Mouse (Mus musculus): ENCODE measurements around the gene Map3k6. TPM values are rescaled to one million over a fixed set of nuclear protein-coding genes. Genes with fewer than 3 reads are reported as not detected.

The Map3k6 gene
- polyA plus RNA-seq, 1 experiment from 2014 or later, result 20.6 TPM

- Histone ChIP-seq H3K9me3 (replicated peaks) (no peaks in the 10 kb centered on the region), H3K36me3 (no peaks in the 10 kb centered on the region), H3K4me3 (replicated peaks) (peak overlapping the region; percentile 68), H3K4me2 (replicated peaks) (peak overlapping the region; percentile 95), H3K27me3 (peaks cover 30% of the 10 kb centered on the region), H3K27ac (replicated peaks) (peak overlapping the region; percentile 91), H3K4me1 (peaks cover 17% of the 10 kb centered on the region), H3K9ac (peak overlapping the region; percentile 65)
- peak; percentile 92 for ATAC-seq (ENCODE audit: insufficient number of reproducible peaks, low FRiP score, low TSS enrichment, low read depth)
- WGBS, result under 1% methylated on average over 70 of the region's 78 CpGs
Measured at GRCm38 (mm10) chr4:133240934-133241908, 603 bp downstream of the Map3k6 start.

DNA sequence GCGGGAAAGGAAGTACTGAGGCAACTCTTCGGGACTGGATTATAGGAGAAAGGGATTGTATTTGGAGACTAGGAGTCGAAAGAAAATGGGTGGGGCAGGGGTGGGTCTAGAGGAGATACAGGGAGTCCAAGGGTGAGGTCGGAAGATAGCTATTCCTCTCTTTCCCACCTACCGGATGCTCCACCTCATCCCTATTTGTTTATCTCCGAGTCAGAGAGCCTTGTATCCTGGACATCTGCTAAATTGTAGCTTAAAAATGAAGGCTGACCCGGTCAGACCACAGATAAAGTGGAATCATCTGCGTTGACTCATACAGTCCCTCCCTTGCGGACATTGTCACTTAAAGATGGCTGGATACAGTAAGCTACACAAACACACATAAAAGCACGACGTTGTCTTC lies 1.3 kb downstream of the Map3k6 start:
- Histone ChIP-seq H3K4me2 (replicated peaks) (peak overlapping the region; percentile 95), H3K9ac (no peak overlapping the region), H3K9me3 (replicated peaks) (no peaks in the 10 kb centered on the region), H3K27me3 (peaks cover 36% of the 10 kb centered on the region), H3K36me3 (no peaks in the 10 kb centered on the region), H3K4me3 (replicated peaks) (peak overlapping the region; percentile 68), H3K27ac (replicated peaks) (no peak overlapping the region), H3K4me1 (peaks cover 17% of the 10 kb centered on the region)
- no peak for ATAC-seq (ENCODE audit: insufficient number of reproducible peaks, low FRiP score, low TSS enrichment, low read depth)
- 29% methylated on average over 11 of the region's 11 CpGs for WGBS

- 61% methylated on average over 9 of the region's 9 CpGs for WGBS
- H3K36me3 ChIP-seq, result no peaks in the 10 kb centered on the region
- H3K9me3 ChIP-seq (replicated peaks), result no peaks in the 10 kb centered on the region
- no peak overlapping the region for H3K9ac ChIP-seq
- peaks cover 17% of the 10 kb centered on the region for H3K4me1 ChIP-seq
- H3K4me2 ChIP-seq (replicated peaks), result no peak overlapping the region
- H3K27ac ChIP-seq (replicated peaks), result no peak overlapping the region
- H3K4me3 ChIP-seq (replicated peaks), result no peak overlapping the region
- peaks cover 44% of the 10 kb centered on the region for H3K27me3 ChIP-seq
- no peak for ATAC-seq (ENCODE audit: insufficient number of reproducible peaks, low FRiP score, low TSS enrichment, low read depth)
Measured at GRCm38 (mm10) chr4:133242710-133243109, 2.1 kb downstream of the Map3k6 start.

DNA sequence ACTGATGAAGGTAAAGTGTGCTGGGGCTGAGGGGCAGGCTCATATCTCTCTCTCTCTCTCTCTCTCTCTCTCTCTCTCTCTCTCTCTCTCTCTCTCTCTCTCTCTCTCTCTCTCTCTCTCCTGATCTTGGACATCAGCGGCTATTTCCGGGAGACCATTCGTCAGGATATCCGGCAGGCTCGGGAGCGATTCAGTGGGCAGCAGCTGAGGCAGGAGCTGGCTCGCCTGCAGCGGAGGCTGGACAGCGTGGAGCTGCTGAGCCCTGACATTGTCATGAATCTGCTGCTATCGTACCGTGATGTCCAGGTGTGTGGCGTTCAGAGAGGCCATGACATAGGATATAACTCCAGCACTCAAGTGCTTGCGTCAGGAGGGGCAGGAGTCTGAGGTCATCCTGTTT lies 2.9 kb downstream of the Map3k6 start:
- WGBS, result 42% methylated on average over 13 of the region's 13 CpGs

GRCm38 (mm10) chr4:133244289-133244688 lies 3.7 kb downstream of the Map3k6 start:
- H3K4me1 ChIP-seq, result peaks cover 17% of the 10 kb centered on the region
- WGBS, result 60% methylated on average over 1 of the region's 1 CpGs
- no peak overlapping the region for H3K4me3 ChIP-seq (replicated peaks)
- H3K9ac ChIP-seq, result no peak overlapping the region
- H3K4me2 ChIP-seq (replicated peaks), result no peak overlapping the region
- H3K9me3 ChIP-seq (replicated peaks), result no peaks in the 10 kb centered on the region
- no peak for ATAC-seq (ENCODE audit: insufficient number of reproducible peaks, low FRiP score, low TSS enrichment, low read depth)
- peaks cover 55% of the 10 kb centered on the region for H3K27me3 ChIP-seq
- H3K36me3 ChIP-seq, result no peaks in the 10 kb centered on the region
- H3K27ac ChIP-seq (replicated peaks), result no peak overlapping the region

More for the DNA sequence above, 2.9 kb downstream of the Map3k6 start:
- Histone ChIP-seq H3K27ac (replicated peaks) (no peak overlapping the region), H3K4me1 (peaks cover 17% of the 10 kb centered on the region), H3K36me3 (no peaks in the 10 kb centered on the region), H3K9me3 (replicated peaks) (no peaks in the 10 kb centered on the region), H3K9ac (no peak overlapping the region), H3K4me2 (replicated peaks) (no peak overlapping the region), H3K27me3 (peaks cover 51% of the 10 kb centered on the region), H3K4me3 (replicated peaks) (no peak overlapping the region)
- no peak for ATAC-seq (ENCODE audit: insufficient number of reproducible peaks, low FRiP score, low TSS enrichment, low read depth)

GRCm38 (mm10) chr4:133247072-133247471 lies 6.5 kb downstream of the Map3k6 start:
- Histone ChIP-seq H3K27me3 (peaks cover 81% of the 10 kb centered on the region), H3K9ac (no peak overlapping the region), H3K4me2 (replicated peaks) (no peak overlapping the region), H3K36me3 (no peaks in the 10 kb centered on the region), H3K4me1 (peaks cover 24% of the 10 kb centered on the region), H3K27ac (replicated peaks) (no peak overlapping the region), H3K4me3 (replicated peaks) (no peak overlapping the region), H3K9me3 (replicated peaks) (no peaks in the 10 kb centered on the region)
- no peak for ATAC-seq (ENCODE audit: insufficient number of reproducible peaks, low FRiP score, low TSS enrichment, low read depth)
- WGBS, result 26% methylated on average over 15 of the region's 15 CpGs

DNA sequence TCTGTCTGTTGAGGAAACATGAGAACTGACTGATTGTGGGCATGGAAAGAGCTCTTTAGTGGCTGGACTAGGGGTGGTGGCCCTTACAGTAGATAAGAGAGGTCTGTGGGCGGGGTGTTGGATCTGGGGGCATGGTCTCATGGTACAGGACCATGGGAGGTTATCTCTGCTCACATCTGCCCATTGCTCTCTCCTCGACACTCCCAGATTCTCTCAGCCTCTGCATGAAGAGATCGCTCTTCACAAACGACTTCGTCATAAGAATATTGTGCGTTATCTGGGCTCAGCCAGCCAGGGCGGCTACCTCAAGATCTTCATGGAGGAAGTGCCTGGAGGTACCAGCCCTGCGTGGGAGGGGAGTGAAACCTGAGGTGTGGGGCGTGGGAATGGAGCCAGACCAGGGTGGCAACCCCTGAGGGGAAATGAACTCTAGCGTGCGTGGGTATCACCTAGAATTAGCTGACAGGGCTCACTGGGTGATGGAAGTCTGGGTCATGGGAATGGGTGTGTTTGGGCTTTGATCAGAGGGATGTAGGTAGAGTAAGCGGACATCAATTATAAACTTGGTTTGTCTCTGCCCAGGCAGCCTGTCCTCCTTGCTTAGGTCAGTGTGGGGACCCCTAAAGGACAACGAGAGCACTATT lies 7.3 kb downstream of the Map3k6 start:
- H3K27me3 ChIP-seq, result peaks cover 77% of the 10 kb centered on the region
- no peak for ATAC-seq (ENCODE audit: insufficient number of reproducible peaks, low FRiP score, low TSS enrichment, low read depth)
- peaks cover 22% of the 10 kb centered on the region for H3K4me1 ChIP-seq
- H3K27ac ChIP-seq (replicated peaks), result no peak overlapping the region
- 61% methylated on average over 13 of the region's 13 CpGs for WGBS
- no peaks in the 10 kb centered on the region for H3K36me3 ChIP-seq
- no peaks in the 10 kb centered on the region for H3K9me3 ChIP-seq (replicated peaks)
- no peak overlapping the region for H3K4me3 ChIP-seq (replicated peaks)
- no peak overlapping the region for H3K9ac ChIP-seq
- H3K4me2 ChIP-seq (replicated peaks), result no peak overlapping the region

- Histone ChIP-seq H3K9me3 (replicated peaks) (no peaks in the 10 kb centered on the region), H3K4me2 (replicated peaks) (peak overlapping the region; percentile 77), H3K9ac (no peak overlapping the region), H3K36me3 (no peaks in the 10 kb centered on the region), H3K4me1 (peaks cover 22% of the 10 kb centered on the region), H3K4me3 (replicated peaks) (peak overlapping the region; percentile 43), H3K27ac (replicated peaks) (peak overlapping the region; percentile 58; the same call in 1 of the 2 replicates), H3K27me3 (peaks cover 62% of the 10 kb centered on the region)
- ATAC-seq (ENCODE audit: insufficient number of reproducible peaks, low FRiP score, low TSS enrichment, low read depth), result no peak
- 3% methylated on average over 22 of the region's 22 CpGs for WGBS
Measured at GRCm38 (mm10) chr4:133250609-133251008, 10.0 kb downstream of the Map3k6 start.

DNA sequence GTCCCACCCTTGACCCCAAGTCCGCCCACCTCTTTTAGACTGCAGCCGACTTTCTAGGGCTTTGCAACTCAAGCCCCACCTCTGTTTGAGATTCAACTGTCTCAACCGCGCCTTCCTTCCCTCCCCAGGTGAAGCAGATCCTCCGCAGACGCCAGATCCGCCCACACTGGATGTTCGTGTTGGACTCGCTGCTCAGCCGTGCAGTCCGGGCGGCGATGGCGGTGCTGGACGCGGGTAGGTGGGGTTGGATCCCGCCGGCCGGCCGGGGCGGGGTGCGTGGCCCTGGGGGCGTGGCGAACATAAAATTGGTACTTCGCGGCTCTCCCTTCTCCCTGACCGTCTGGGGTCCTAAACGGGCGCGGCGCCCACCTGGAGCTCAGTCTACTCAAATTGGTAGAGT lies 10.6 kb downstream of the Map3k6 start:
- H3K27ac ChIP-seq (replicated peaks), result peak overlapping the region; percentile 58; the same call in 1 of the 2 replicates
- WGBS, result 4% methylated on average over 31 of the region's 31 CpGs
- H3K4me2 ChIP-seq (replicated peaks), result peak overlapping the region; percentile 77
- H3K36me3 ChIP-seq, result no peaks in the 10 kb centered on the region
- no peaks in the 10 kb centered on the region for H3K9me3 ChIP-seq (replicated peaks)
- H3K4me3 ChIP-seq (replicated peaks), result peak overlapping the region; percentile 43
- peak overlapping the region; percentile 44; the same call in 1 of the 2 replicates for H3K9ac ChIP-seq
- H3K4me1 ChIP-seq, result peaks cover 22% of the 10 kb centered on the region
- peaks cover 65% of the 10 kb centered on the region for H3K27me3 ChIP-seq
- no peak for ATAC-seq (ENCODE audit: insufficient number of reproducible peaks, low FRiP score, low TSS enrichment, low read depth)

- no peaks in the 10 kb centered on the region for H3K9me3 ChIP-seq (replicated peaks)
- no peak for ATAC-seq (ENCODE audit: insufficient number of reproducible peaks, low FRiP score, low TSS enrichment, low read depth)
- 0 out of 2 replicates have a peak overlapping the region, but pooled peaks have one; percentile 43 for H3K4me3 ChIP-seq (replicated peaks)
- H3K27ac ChIP-seq (replicated peaks), result no peak overlapping the region; the same call in 1 of the 2 replicates
- H3K36me3 ChIP-seq, result no peaks in the 10 kb centered on the region
- H3K9ac ChIP-seq, result no peak overlapping the region
- peaks cover 28% of the 10 kb centered on the region for H3K4me1 ChIP-seq
- H3K27me3 ChIP-seq, result peaks cover 65% of the 10 kb centered on the region
- 39% methylated on average over 4 of the region's 4 CpGs for WGBS
- peak overlapping the region; percentile 77; the same call in 1 of the 2 replicates for H3K4me2 ChIP-seq (replicated peaks)
Measured at GRCm38 (mm10) chr4:133252089-133252488, 11.5 kb downstream of the Map3k6 start.

- H3K4me2 ChIP-seq (replicated peaks), result no peak overlapping the region
- no peaks in the 10 kb centered on the region for H3K36me3 ChIP-seq
- no peak for ATAC-seq (ENCODE audit: insufficient number of reproducible peaks, low FRiP score, low TSS enrichment, low read depth)
- H3K27ac ChIP-seq (replicated peaks), result no peak overlapping the region
- no peaks in the 10 kb centered on the region for H3K9me3 ChIP-seq (replicated peaks)
- H3K27me3 ChIP-seq, result peaks cover 52% of the 10 kb centered on the region
- H3K4me1 ChIP-seq, result peaks cover 29% of the 10 kb centered on the region
- WGBS, result 89% methylated on average over 12 of the region's 12 CpGs
- no peak overlapping the region for H3K9ac ChIP-seq
- no peak overlapping the region for H3K4me3 ChIP-seq (replicated peaks)
Measured at GRCm38 (mm10) chr4:133253412-133253811, 12.8 kb downstream of the Map3k6 start.
